Mouse (Mus musculus) MEL (cell line): ENCODE measurements at regions not wholly inside any gene's neighbourhood (a gene's known extent, or its start where the extent isn't known, plus 50 kb on each side); places are given as distances from the start of the nearest gene placed in this dataset.

Experiments used
- CTCF ChIP-seq, 3 experiments: IDR thresholded peaks in 2 of 3; conservative IDR thresholded peaks in 1 of 3; 2 replicates each; pipeline ENCODE4 v1.5.1; 2011 to 2012; ENCODE audit warnings: low read length in 3 of 3, low read depth in 2 of 3, mild to moderate bottlenecking in 2 of 3, improper control_type of control experiment in 1 of 3, inconsistent platforms in 1 of 3, mixed read lengths in 1 of 3, moderate library complexity in 1 of 3; ENCODE audit not compliant: control insufficient read depth in 1 of 3, insufficient read depth in 1 of 3, poor library complexity in 1 of 3, severe bottlenecking in 1 of 3
- EP300 ChIP-seq, 2 experiments: IDR thresholded peaks; 2 replicates each; pipeline ENCODE4 v1.6.1; 2011; ENCODE audit warnings: improper control_type of control experiment in 2 of 2, low read length in 2 of 2, low read depth in 1 of 2, mild to moderate bottlenecking in 1 of 2
- HCFC1 ChIP-seq: IDR thresholded peaks from 2 replicates; pipeline ENCODE4 v1.6.1; 2012; ENCODE audit warnings: low read depth, mild to moderate bottlenecking, inconsistent platforms, low read length, improper control_type of control experiment, moderate library complexity
- MAFK ChIP-seq: IDR thresholded peaks from 2 replicates; pipeline ENCODE4 v1.6.1; 2011; ENCODE audit warnings: low read depth, mild to moderate bottlenecking, low read length, improper control_type of control experiment, borderline replicate concordance
- MYC ChIP-seq: IDR thresholded peaks from 2 replicates; pipeline ENCODE4 v1.6.1; 2011; ENCODE audit warnings: low read depth, mild to moderate bottlenecking, low read length, improper control_type of control experiment, moderate library complexity
- NRF1 ChIP-seq: IDR thresholded peaks from 2 replicates; pipeline ENCODE4 v1.6.1; 2014; ENCODE audit warnings: low read depth, mild to moderate bottlenecking, inconsistent platforms, low read length, improper control_type of control experiment, moderate library complexity; ENCODE audit not compliant: poor library complexity, insufficient read depth, severe bottlenecking
- POLR2A ChIP-seq, 2 experiments: IDR thresholded peaks; 2 replicates each; pipeline ENCODE4 v1.6.1; 2011 to 2012; ENCODE audit warnings: low read length in 2 of 2, mild to moderate bottlenecking in 2 of 2, control low read depth in 1 of 2, improper control_type of control experiment in 1 of 2, low read depth in 1 of 2, moderate library complexity in 1 of 2; ENCODE audit not compliant: control insufficient read depth in 1 of 2, insufficient read depth in 1 of 2, poor library complexity in 1 of 2
- RAD21 ChIP-seq: IDR thresholded peaks from 2 replicates; pipeline ENCODE4 v1.6.1; 2011; ENCODE audit warnings: mild to moderate bottlenecking, low read depth, low read length, improper control_type of control experiment
- RCOR1 ChIP-seq: IDR thresholded peaks from 2 replicates; pipeline ENCODE4 v1.6.1; 2012; ENCODE audit warnings: low read depth, mild to moderate bottlenecking, inconsistent platforms, low read length, improper control_type of control experiment
- USF2 ChIP-seq, 2 experiments: IDR thresholded peaks; 2 replicates each; pipeline ENCODE4 v1.6.1; 2011 to 2012; ENCODE audit warnings: improper control_type of control experiment in 2 of 2, low read length in 2 of 2, borderline replicate concordance in 1 of 2, inconsistent platforms in 1 of 2, low read depth in 1 of 2, mild to moderate bottlenecking in 1 of 2; ENCODE audit not compliant: insufficient read depth in 1 of 2

GRCm38 (mm10) chr14:92717666-92718065 is 1172.8 kb downstream of the Pcdh9 start:
- no peak for TF ChIP-seq EP300 (IDR thresholded peaks at IDR 0.05; ENCODE audit: low read depth in 1 of 2, low read length in 2 of 2)
- no peak for TF ChIP-seq CTCF (IDR thresholded peaks at IDR 0.05 in 2 of 3, conservative IDR thresholded peaks at IDR 0.05 in 1 of 3; ENCODE audit: control insufficient read depth in 1 of 3, insufficient read depth in 1 of 3, low read depth in 2 of 3, low read length in 3 of 3, poor library complexity in 1 of 3, severe bottlenecking in 1 of 3)
- TF ChIP-seq USF2 (IDR thresholded peaks at IDR 0.05; ENCODE audit: borderline replicate concordance in 1 of 2, insufficient read depth in 1 of 2, low read depth in 1 of 2, low read length in 2 of 2): no peak
- no peak for TF ChIP-seq MYC
- no peak for TF ChIP-seq MAFK
- TF ChIP-seq NRF1: no peak
- TF ChIP-seq HCFC1: no peak
- no peak for TF ChIP-seq RAD21
- TF ChIP-seq POLR2A (IDR thresholded peaks at IDR 0.05; ENCODE audit: control insufficient read depth in 1 of 2, insufficient read depth in 1 of 2, low read depth in 1 of 2, low read length in 2 of 2, poor library complexity in 1 of 2): no peak
- no peak for TF ChIP-seq RCOR1
